Mouse (Mus musculus) limb, embryonic 11.5 days (tissue): ENCODE results near the gene Rps16. TPM values are rescaled to one million over a fixed set of nuclear protein-coding genes. Genes with fewer than 3 reads are reported as not detected.

Source experiments
- ATAC-seq: fragments of 200-750 bp; cut with Nextera tagmentation; 2 replicates; pipeline ENCODE4 v1.8.0; 2017; ENCODE audit warnings: low read depth; ENCODE audit not compliant: insufficient number of reproducible peaks, low FRiP score, low TSS enrichment
- DNase-seq: peaks from one replicate; pipeline ENCODE4 v3.0.0-alpha.2; 2015; ENCODE audit warnings: low spot score
- H3K27ac ChIP-seq: fragments of 300-500 bp; sonication (generic); replicated peaks from 2 replicates; pipeline ENCODE4 v1.5.1; 2014; ENCODE audit warnings: low read depth, mild to moderate bottlenecking, low read length
- H3K27me3 ChIP-seq: fragments of 300-500 bp; sonication (generic); 2 replicates; pipeline ENCODE4 v1.6.1; 2014; ENCODE audit warnings: mild to moderate bottlenecking, low read length, mixed read lengths; ENCODE audit not compliant: control insufficient read depth, insufficient read depth
- H3K36me3 ChIP-seq: fragments of 300-500 bp; sonication (generic); 2 replicates; pipeline ENCODE4 v1.6.1; 2014; ENCODE audit warnings: mild to moderate bottlenecking, low read length, moderate library complexity, mixed read lengths; ENCODE audit not compliant: control insufficient read depth, insufficient read depth
- H3K4me1 ChIP-seq: fragments of 300-500 bp; sonication (generic); 2 replicates; pipeline ENCODE4 v1.6.1; 2014; ENCODE audit warnings: low read length, mixed read lengths; ENCODE audit not compliant: control insufficient read depth, insufficient read depth
- H3K4me2 ChIP-seq: fragments of 300-500 bp; sonication (generic); 2 replicates; pipeline ENCODE4 v1.6.1; 2014; ENCODE audit warnings: low read depth, mild to moderate bottlenecking, moderate library complexity; ENCODE audit not compliant: severe bottlenecking
- H3K4me3 ChIP-seq: fragments of 300-500 bp; sonication (generic); 2 replicates; pipeline ENCODE4 v1.5.1; 2014; ENCODE audit warnings: low read depth, low read length
- H3K9ac ChIP-seq: fragments of 300-500 bp; sonication (generic); 2 replicates; pipeline ENCODE4 v1.6.1; 2014; ENCODE audit warnings: mild to moderate bottlenecking, low read length
- H3K9me3 ChIP-seq: fragments of 300-500 bp; sonication (generic); 2 replicates; pipeline ENCODE4 v1.6.1; 2016; ENCODE audit warnings: low read length; ENCODE audit not compliant: control insufficient read depth
- WGBS: fragments of 180-500 bp; shearing (Covaris S2); extraction: QIAGEN DNeasy Blood & Tissue Kit; methylation state at CpG from one replicate; pipeline ENCODE4 v1.1.7; 2014; 5-methylcytosine and 5-hydroxymethylcytosine counted together
- polyA plus RNA-seq: library from polyadenylated mRNA; unstranded; fragments of >200 nt; fragmentation: Nextera tagmentation; extraction: Ambion mirVana; gene quantifications from 2 replicates; pipeline ENCODE4 v1.2.1, GENCODE M21; 2014

Gene Rps16
- polyA plus RNA-seq, 1 experiment from 2014 or later, result 1,120 TPM

DNA sequence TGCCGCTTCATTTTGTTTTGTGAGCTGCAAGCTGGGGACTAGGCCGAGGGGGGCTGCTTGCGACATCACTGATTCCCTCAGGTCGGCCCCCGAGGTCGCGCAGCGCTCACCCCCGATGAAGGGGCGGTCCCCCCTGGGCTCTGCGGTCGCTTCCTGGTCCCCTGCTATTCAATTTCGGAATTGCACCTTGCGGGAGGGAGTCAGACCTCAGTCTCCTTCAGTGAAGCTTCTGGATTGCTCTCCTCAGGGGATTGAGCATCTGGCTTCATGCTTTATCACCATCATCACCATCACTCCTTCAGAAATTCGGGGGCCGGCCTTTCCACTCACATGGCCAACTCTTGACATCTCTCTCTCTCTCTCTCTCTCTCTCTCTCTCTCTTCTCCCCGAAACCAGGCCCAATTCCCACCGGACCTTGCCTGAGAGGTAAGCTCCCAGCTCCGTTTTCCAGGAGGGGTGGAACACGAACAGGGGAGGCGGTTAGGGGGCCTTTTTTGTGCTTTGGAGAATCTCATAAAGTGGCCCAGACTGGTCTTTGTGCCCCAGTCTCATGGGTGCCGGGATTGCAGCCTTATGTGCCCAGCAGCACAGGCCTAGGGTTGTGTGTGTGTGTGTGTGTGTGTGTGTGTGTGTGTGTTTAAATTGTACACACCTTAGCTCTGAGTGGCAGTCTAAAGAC is 43.0 kb downstream of the Rps16 start:
- ATAC-seq, result no peak; the same call in 1 of the 2 replicates
- Histone ChIP-seq H3K9ac (peak overlapping the region; percentile 74), H3K27ac (peak overlapping the region; percentile 39; the same call in 1 of the 2 replicates), H3K4me3 (peak overlapping the region; percentile 90), H3K4me1 (peaks cover 6% of the 10 kb centered on the region; the same call in 1 of the 2 replicates), H3K9me3 (no peaks in the 10 kb centered on the region), H3K27me3 (no peaks in the 10 kb centered on the region), H3K4me2 (peak overlapping the region; percentile 88), H3K36me3 (peaks cover 15% of the 10 kb centered on the region)
- no peak for DNase-seq
- WGBS, result 5% methylated on average over 22 of the region's 22 CpGs

GRCm38 (mm10) chr7:28395425-28395824 is 45.0 kb downstream of the Rps16 start:
- no peak overlapping the region for H3K27ac ChIP-seq
- H3K27me3 ChIP-seq, result no peaks in the 10 kb centered on the region
- no peak overlapping the region for H3K9ac ChIP-seq
- peaks cover 9% of the 10 kb centered on the region for H3K36me3 ChIP-seq
- no peak overlapping the region for H3K4me3 ChIP-seq
- H3K4me1 ChIP-seq, result peaks cover 6% of the 10 kb centered on the region; the same call in 1 of the 2 replicates
- 94% methylated on average over 4 of the region's 4 CpGs for WGBS
- DNase-seq, result no peak
- ATAC-seq, result no peak
- H3K9me3 ChIP-seq, result no peaks in the 10 kb centered on the region
- H3K4me2 ChIP-seq, result no peak overlapping the region

GRCm38 (mm10) chr7:28398000-28398399 is 47.5 kb downstream of the Rps16 start:
- no peak for ATAC-seq
- DNase-seq, result no peak
- WGBS, result 66% methylated on average over 3 of the region's 3 CpGs
- H3K27me3 ChIP-seq, result no peaks in the 10 kb centered on the region
- H3K9me3 ChIP-seq, result no peaks in the 10 kb centered on the region
- H3K4me2 ChIP-seq, result no peak overlapping the region
- H3K9ac ChIP-seq, result no peak overlapping the region
- peaks cover 6% of the 10 kb centered on the region; the same call in 1 of the 2 replicates for H3K4me1 ChIP-seq
- peaks cover 18% of the 10 kb centered on the region for H3K36me3 ChIP-seq
- no peak overlapping the region for H3K27ac ChIP-seq
- H3K4me3 ChIP-seq, result no peak overlapping the region

DNA sequence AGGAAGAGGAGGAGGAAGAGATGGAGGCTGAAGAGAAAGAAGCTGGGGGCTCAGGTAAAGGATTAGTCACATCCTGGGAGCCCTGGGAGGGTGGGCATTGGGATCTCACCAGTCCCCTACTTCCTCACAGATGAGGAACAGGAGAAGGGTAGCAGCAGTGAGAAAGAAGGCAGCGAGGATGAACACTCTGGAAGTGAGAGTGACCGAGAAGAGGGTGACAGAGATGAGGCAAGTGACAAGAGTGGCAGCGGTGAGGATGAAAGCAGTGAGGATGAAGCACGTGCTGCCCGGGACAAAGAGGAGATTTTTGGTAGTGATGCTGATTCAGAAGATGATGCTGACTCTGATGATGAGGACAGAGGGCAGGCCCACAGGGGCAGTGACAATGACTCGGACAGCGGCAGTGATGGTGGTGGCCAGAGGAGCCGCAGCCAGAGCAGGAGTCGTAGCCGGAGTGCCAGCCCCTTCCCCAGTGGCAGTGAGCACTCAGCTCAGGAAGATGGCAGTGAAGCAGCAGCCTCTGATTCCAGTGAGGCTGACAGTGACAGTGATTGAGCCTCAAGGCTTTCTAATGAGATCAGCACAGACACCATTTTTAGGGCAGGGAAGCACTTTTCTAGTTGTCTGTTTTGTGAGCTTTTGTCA is 48.4 kb downstream of the Rps16 start:
- Histone ChIP-seq H3K4me1 (peaks cover under 1% of the 10 kb centered on the region; the same call in 1 of the 2 replicates), H3K4me2 (no peak overlapping the region), H3K4me3 (no peak overlapping the region; the same call in 1 of the 2 replicates), H3K27me3 (no peaks in the 10 kb centered on the region), H3K27ac (no peak overlapping the region), H3K36me3 (peaks cover 24% of the 10 kb centered on the region), H3K9ac (no peak overlapping the region), H3K9me3 (no peaks in the 10 kb centered on the region)
- WGBS, result 92% methylated on average over 10 of the region's 10 CpGs
- DNase-seq (no peak), ATAC-seq (no peak)

DNA sequence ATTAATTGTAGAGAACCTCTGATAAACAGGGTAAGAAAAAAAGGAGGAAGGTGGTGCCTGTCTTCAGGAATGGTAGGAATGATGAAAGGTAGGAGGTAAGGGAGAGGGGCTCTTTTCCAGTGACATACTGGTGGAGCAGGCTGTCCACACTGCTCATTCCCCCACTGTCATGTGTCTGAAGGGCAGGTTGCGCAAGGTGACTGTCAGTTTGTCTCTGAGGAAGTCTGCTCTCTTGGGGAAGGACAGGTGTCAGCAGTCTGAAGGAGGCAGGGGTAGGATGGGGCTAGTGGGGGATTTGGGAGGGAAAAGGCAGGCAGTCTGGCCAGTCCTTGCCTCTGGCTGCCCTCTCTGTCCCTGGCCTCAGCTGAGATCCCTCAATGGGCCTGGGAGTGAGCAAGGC is 50.6 kb downstream of the Rps16 start:
- Histone ChIP-seq H3K36me3 (peaks cover 25% of the 10 kb centered on the region), H3K9me3 (no peaks in the 10 kb centered on the region), H3K4me3 (no peak overlapping the region), H3K4me2 (no peak overlapping the region), H3K27me3 (no peaks in the 10 kb centered on the region), H3K27ac (no peak overlapping the region), H3K4me1 (no peaks in the 10 kb centered on the region), H3K9ac (no peak overlapping the region)
- WGBS, result 95% methylated on average over 1 of the region's 1 CpGs
- ATAC-seq (no peak), DNase-seq (no peak)

DNA sequence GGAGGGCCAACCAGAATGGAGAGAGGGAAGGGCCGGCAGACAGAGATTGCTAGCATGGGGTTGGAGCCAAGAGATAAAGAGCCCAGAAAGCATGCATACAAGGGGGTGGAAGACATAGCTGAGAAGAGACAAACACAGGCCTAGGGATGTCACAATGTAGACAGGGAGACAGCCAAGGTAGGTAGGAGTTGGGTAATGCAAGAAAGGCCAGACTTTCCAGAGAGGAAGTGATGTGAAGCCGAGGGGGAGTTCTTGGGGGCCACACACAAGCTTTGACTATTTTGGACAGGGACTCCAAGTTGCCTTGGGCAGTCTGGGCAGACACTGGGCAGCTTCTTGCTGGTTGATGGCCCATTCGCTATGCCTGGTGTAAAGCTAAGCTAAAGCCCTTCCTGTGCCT is 51.5 kb downstream of the Rps16 start:
- 82% methylated on average over 3 of the region's 3 CpGs for WGBS
- peaks cover 27% of the 10 kb centered on the region for H3K36me3 ChIP-seq
- no peak overlapping the region for H3K9ac ChIP-seq
- H3K4me2 ChIP-seq, result no peak overlapping the region
- no peaks in the 10 kb centered on the region for H3K9me3 ChIP-seq
- no peak for DNase-seq
- no peaks in the 10 kb centered on the region for H3K4me1 ChIP-seq
- no peak overlapping the region for H3K27ac ChIP-seq
- H3K27me3 ChIP-seq, result no peaks in the 10 kb centered on the region
- no peak for ATAC-seq
- no peak overlapping the region for H3K4me3 ChIP-seq

Other genes starting within 250 kb of the Rps16 start
- gene 9530053A07Rik, start 221.2 kb upstream of the Rps16 start, polyA plus RNA-seq, result 0.01 and 0.06 TPM in 2 replicates
- gene Fbl, start 180.9 kb upstream of the Rps16 start, polyA plus RNA-seq, result 55.7 and 56.1 TPM in 2 replicates
- 19.2 and 20.1 TPM in 2 replicates for gene Dyrk1b, start 171.2 kb upstream of the Rps16 start, polyA plus RNA-seq
- 12.8 and 16.2 TPM in 2 replicates for gene Eid2, start 82.8 kb upstream of the Rps16 start, polyA plus RNA-seq
- 11.4 TPM in 2 replicates for gene Eid2b, start 72.9 kb upstream of the Rps16 start, polyA plus RNA-seq
- 0.41 TPM in 1 of 2 replicates, not detected in the other for gene Selenov, start 59.5 kb upstream of the Rps16 start, polyA plus RNA-seq
- gene Dll3, start 48.4 kb upstream of the Rps16 start, polyA plus RNA-seq, result 2.7 and 4.3 TPM in 2 replicates
- gene Timm50, start 38.6 kb upstream of the Rps16 start, polyA plus RNA-seq, result 184 and 205 TPM in 2 replicates
- gene Supt5, start 11.9 kb upstream of the Rps16 start, polyA plus RNA-seq, result 89.0 and 94.7 TPM in 2 replicates
- gene Plekhg2, start 21.9 kb downstream of the Rps16 start, polyA plus RNA-seq, result 73.2 and 79.6 TPM in 2 replicates
- 5.6 and 6.1 TPM in 2 replicates for gene Zfp36, start 29.6 kb downstream of the Rps16 start, polyA plus RNA-seq
- 51.5 and 53.5 TPM in 2 replicates for gene Med29, start 42.1 kb downstream of the Rps16 start, polyA plus RNA-seq
- 83.5 and 94.9 TPM in 2 replicates for gene Paf1, start 42.3 kb downstream of the Rps16 start, polyA plus RNA-seq
- gene Gmfg, start 86.8 kb downstream of the Rps16 start, polyA plus RNA-seq, result 5.8 and 7.5 TPM in 2 replicates
- 5.8 and 6.3 TPM in 2 replicates for gene Lrfn1, start 101.3 kb downstream of the Rps16 start, polyA plus RNA-seq
- gene Ifnl2, start 159.8 kb downstream of the Rps16 start, polyA plus RNA-seq, result not detected in 2 replicates
- gene Ifnl3, start 172.2 kb downstream of the Rps16 start, polyA plus RNA-seq, result not detected in 2 replicates
- gene Sycn, start 190.2 kb downstream of the Rps16 start, polyA plus RNA-seq, result not detected in 2 replicates
- gene Nccrp1, start 196.6 kb downstream of the Rps16 start, polyA plus RNA-seq, result not detected in 2 replicates
- gene Samd4b, start 247.5 kb downstream of the Rps16 start, polyA plus RNA-seq, result 37.5 and 37.6 TPM in 2 replicates
- 37.4 and 44.5 TPM in 2 replicates for gene Pak4, start 247.5 kb downstream of the Rps16 start, polyA plus RNA-seq